Mouse (Mus musculus) midbrain, embryonic 12.5 days (tissue): ENCODE data around the gene L1cam. TPM values are rescaled to one million over a fixed set of nuclear protein-coding genes. Genes with fewer than 3 reads are reported as not detected.

Experiments used
- ATAC-seq: fragments of 200-750 bp; cut with Nextera tagmentation; 2 replicates; pipeline ENCODE4 v1.8.0; 2017; ENCODE audit warnings: low read depth, moderate TSS enrichment, moderate library complexity; ENCODE audit not compliant: low FRiP score
- H3K27ac ChIP-seq: fragments of 300-500 bp; sonication (generic); replicated peaks from 2 replicates; pipeline ENCODE4 v1.5.1; 2016; ENCODE audit warnings: mild to moderate bottlenecking
- H3K27me3 ChIP-seq: fragments of 300-500 bp; sonication (generic); 2 replicates; pipeline ENCODE4 v1.6.1; 2016; ENCODE audit warnings: mild to moderate bottlenecking
- H3K36me3 ChIP-seq: fragments of 300-500 bp; sonication (generic); 2 replicates; pipeline ENCODE4 v1.6.1; 2016
- H3K4me1 ChIP-seq: fragments of 300-500 bp; sonication (generic); 2 replicates; pipeline ENCODE4 v1.6.1; 2016
- H3K4me2 ChIP-seq: fragments of 300-500 bp; sonication (generic); replicated peaks from 2 replicates; pipeline ENCODE4 v1.6.1; 2016; ENCODE audit warnings: mild to moderate bottlenecking, moderate library complexity
- H3K4me3 ChIP-seq: fragments of 300-500 bp; sonication (generic); 2 replicates; pipeline ENCODE4 v1.5.1; 2016; ENCODE audit warnings: mild to moderate bottlenecking
- H3K9ac ChIP-seq: fragments of 300-500 bp; sonication (generic); replicated peaks from 2 replicates; pipeline ENCODE4 v1.6.1; 2016; ENCODE audit warnings: mild to moderate bottlenecking, moderate library complexity
- H3K9me3 ChIP-seq: fragments of 300-500 bp; sonication (generic); 2 replicates; pipeline ENCODE4 v1.6.1; 2016; ENCODE audit warnings: mild to moderate bottlenecking
- WGBS: fragments of 180-500 bp; shearing (Covaris S2); methylation state at CpG from one replicate; pipeline ENCODE4 v1.1.7; 2016; 5-methylcytosine and 5-hydroxymethylcytosine counted together
- polyA plus RNA-seq: library from polyadenylated mRNA; unstranded; fragments of >200 nt; fragmentation: Nextera tagmentation; extraction: Ambion mirVana; gene quantifications from 2 replicates; pipeline ENCODE4 v1.2.1, GENCODE M21; 2016

The L1cam gene
- polyA plus RNA-seq, 1 experiment from 2014 or later = 34.9 TPM

- no peak for ATAC-seq
- no peaks in the 10 kb centered on the region for H3K36me3 ChIP-seq
- no peak overlapping the region for H3K9ac ChIP-seq
- 0 out of 2 replicates have a peak, but pooled peaks cover 4% of the 10 kb centered on the region for H3K4me1 ChIP-seq
- H3K27me3 ChIP-seq = no peaks in the 10 kb centered on the region
- 44% methylated on average over 3 of the region's 3 CpGs for WGBS
- no peak overlapping the region for H3K4me2 ChIP-seq
- H3K9me3 ChIP-seq = no peaks in the 10 kb centered on the region
- H3K27ac ChIP-seq = 0 out of 2 replicates have a peak overlapping the region, but pooled peaks have one; percentile 6
- H3K4me3 ChIP-seq = no peak overlapping the region
Observed at GRCm38 (mm10) chrX:73816596-73817314, 79.2 kb downstream of the L1cam start.

- no peaks in the 10 kb centered on the region for H3K36me3 ChIP-seq
- WGBS = 22% methylated on average over 14 of the region's 14 CpGs
- H3K4me1 ChIP-seq = 0 out of 2 replicates have a peak, but pooled peaks cover 4% of the 10 kb centered on the region
- peak overlapping the region; percentile 47 for H3K4me2 ChIP-seq
- H3K9me3 ChIP-seq = no peaks in the 10 kb centered on the region
- no peaks in the 10 kb centered on the region for H3K27me3 ChIP-seq
- peak overlapping the region; percentile 37 for H3K4me3 ChIP-seq
- H3K27ac ChIP-seq = peak overlapping the region; percentile 54; the same call in 1 of the 2 replicates
- ATAC-seq = peak; percentile 81
- peak overlapping the region; percentile 64 for H3K9ac ChIP-seq
Observed at GRCm38 (mm10) chrX:73815072-73815471, 80.8 kb downstream of the L1cam start.

GRCm38 (mm10) chrX:73805814-73806213 lies 90.1 kb downstream of the L1cam start:
- Histone ChIP-seq H3K9ac (no peak overlapping the region), H3K36me3 (no peaks in the 10 kb centered on the region), H3K27me3 (no peaks in the 10 kb centered on the region), H3K4me3 (no peak overlapping the region), H3K9me3 (no peaks in the 10 kb centered on the region), H3K4me1 (0 out of 2 replicates have a peak, but pooled peaks cover 4% of the 10 kb centered on the region), H3K27ac (no peak overlapping the region), H3K4me2 (no peak overlapping the region)
- ATAC-seq = no peak
- 80% methylated on average over 1 of the region's 1 CpGs for WGBS

Other genes with a start within 250 kb of the L1cam start
- 26.2 and 30.0 TPM in 2 replicates for gene Pnck, start 236.0 kb downstream of the L1cam start, polyA plus RNA-seq
- gene Slc6a8, start 223.0 kb downstream of the L1cam start, polyA plus RNA-seq = 7.3 and 7.7 TPM in 2 replicates
- gene Bcap31, start 179.9 kb downstream of the L1cam start, polyA plus RNA-seq = 117 and 119 TPM in 2 replicates
- 10.2 and 13.7 TPM in 2 replicates for gene Abcd1, start 179.5 kb downstream of the L1cam start, polyA plus RNA-seq
- 0.11 and 0.16 TPM in 2 replicates for gene Plxnb3, start 139.0 kb downstream of the L1cam start, polyA plus RNA-seq
- gene Srpk3, start 121.7 kb downstream of the L1cam start, polyA plus RNA-seq = 1.1 and 1.4 TPM in 2 replicates
- gene Idh3g, start 109.2 kb downstream of the L1cam start, polyA plus RNA-seq = 166 and 169 TPM in 2 replicates
- gene Ssr4, start 109.1 kb downstream of the L1cam start, polyA plus RNA-seq = 118 and 119 TPM in 2 replicates
- gene Pdzd4, start 71.1 kb downstream of the L1cam start, polyA plus RNA-seq = 2.4 and 2.5 TPM in 2 replicates
- gene Avpr2, start 4.0 kb downstream of the L1cam start, polyA plus RNA-seq = 0.30 and 0.34 TPM in 2 replicates
- gene Arhgap4, start 25.8 kb upstream of the L1cam start, polyA plus RNA-seq = 2.6 and 2.8 TPM in 2 replicates
- gene Naa10, start 25.8 kb upstream of the L1cam start, polyA plus RNA-seq = 119 and 123 TPM in 2 replicates
- gene Renbp, start 34.7 kb upstream of the L1cam start, polyA plus RNA-seq = 13.4 and 14.9 TPM in 2 replicates
- gene Hcfc1, start 70.3 kb upstream of the L1cam start, polyA plus RNA-seq = 81.9 and 88.5 TPM in 2 replicates
- 56.9 and 59.7 TPM in 2 replicates for gene Irak1, start 127.8 kb upstream of the L1cam start, polyA plus RNA-seq
- not detected in 2 replicates for gene Opn1mw, start 231.4 kb upstream of the L1cam start, polyA plus RNA-seq
- 17.8 and 19.7 TPM in 2 replicates for gene Mecp2, start 239.3 kb upstream of the L1cam start, polyA plus RNA-seq